Mouse (Mus musculus): ENCODE data around the gene Srp14. TPM values are rescaled to one million over a fixed set of nuclear protein-coding genes. Genes with fewer than 3 reads are reported as not detected.

Srp14 gene
- polyA plus RNA-seq, 1 experiment from 2014 or later, result 332 TPM

GRCm38 (mm10) chr2:118451056-118451455, 28.5 kb downstream of the Srp14 start:
- Histone ChIP-seq H3K4me3 (no peak overlapping the region), H3K9me3 (no peaks in the 10 kb centered on the region), H3K4me1 (peaks cover 8% of the 10 kb centered on the region), H3K4me2 (replicated peaks) (no peak overlapping the region), H3K9ac (replicated peaks) (no peak overlapping the region), H3K27ac (replicated peaks) (no peak overlapping the region), H3K27me3 (no peaks in the 10 kb centered on the region), H3K36me3 (peaks cover under 1% of the 10 kb centered on the region; the same call in 1 of the 2 replicates)
- WGBS, result 94% methylated on average over 6 of the region's 6 CpGs
- no peak for ATAC-seq (replicated peaks)

- no peak overlapping the region for H3K4me3 ChIP-seq
- no peak overlapping the region for H3K4me2 ChIP-seq (replicated peaks)
- 91% methylated on average over 12 of the region's 12 CpGs for WGBS
- H3K4me1 ChIP-seq, result peaks cover 16% of the 10 kb centered on the region
- H3K36me3 ChIP-seq, result peaks cover 5% of the 10 kb centered on the region; the same call in 1 of the 2 replicates
- no peak overlapping the region for H3K27ac ChIP-seq (replicated peaks)
- no peaks in the 10 kb centered on the region for H3K9me3 ChIP-seq
- ATAC-seq (replicated peaks), result no peak
- H3K9ac ChIP-seq (replicated peaks), result no peak overlapping the region
- H3K27me3 ChIP-seq, result no peaks in the 10 kb centered on the region
Measured at GRCm38 (mm10) chr2:118448181-118448580, 31.3 kb downstream of the Srp14 start.

- no peak overlapping the region for H3K4me2 ChIP-seq (replicated peaks)
- H3K27ac ChIP-seq (replicated peaks), result peak overlapping the region; percentile 68
- H3K4me3 ChIP-seq, result no peak overlapping the region
Measured at GRCm38 (mm10) chr2:118445696-118446674, 33.5 kb downstream of the Srp14 start.

GRCm38 (mm10) chr2:118442723-118443122, 36.8 kb downstream of the Srp14 start:
- Histone ChIP-seq H3K27ac (replicated peaks) (no peak overlapping the region), H3K36me3 (0 out of 2 replicates have a peak, but pooled peaks cover 11% of the 10 kb centered on the region), H3K4me1 (peaks cover 16% of the 10 kb centered on the region), H3K4me2 (replicated peaks) (no peak overlapping the region), H3K4me3 (no peak overlapping the region), H3K9me3 (no peaks in the 10 kb centered on the region), H3K27me3 (no peaks in the 10 kb centered on the region), H3K9ac (replicated peaks) (no peak overlapping the region)
- WGBS, result 91% methylated on average over 4 of the region's 4 CpGs
- ATAC-seq (replicated peaks), result no peak

More at GRCm38 (mm10) chr2:118445696-118446674, 33.5 kb downstream of the Srp14 start:
- 8% methylated on average over 13 of the region's 13 CpGs for WGBS
- H3K27me3 ChIP-seq, result no peaks in the 10 kb centered on the region
- no peak overlapping the region for H3K9ac ChIP-seq (replicated peaks)
- H3K9me3 ChIP-seq, result no peaks in the 10 kb centered on the region
- peaks cover 16% of the 10 kb centered on the region for H3K4me1 ChIP-seq
- ATAC-seq (replicated peaks), result peak; percentile 91
- H3K36me3 ChIP-seq, result peaks cover 5% of the 10 kb centered on the region; the same call in 1 of the 2 replicates

GRCm38 (mm10) chr2:118442172-118442571, 37.3 kb downstream of the Srp14 start:
- no peak overlapping the region for H3K9ac ChIP-seq (replicated peaks)
- H3K36me3 ChIP-seq, result 0 out of 2 replicates have a peak, but pooled peaks cover 11% of the 10 kb centered on the region
- H3K4me2 ChIP-seq (replicated peaks), result no peak overlapping the region
- H3K4me1 ChIP-seq, result peaks cover 16% of the 10 kb centered on the region
- WGBS, result 81% methylated on average over 5 of the region's 5 CpGs
- H3K9me3 ChIP-seq, result no peaks in the 10 kb centered on the region
- H3K27ac ChIP-seq (replicated peaks), result no peak overlapping the region
- ATAC-seq (replicated peaks), result no peak
- no peak overlapping the region for H3K4me3 ChIP-seq
- H3K27me3 ChIP-seq, result no peaks in the 10 kb centered on the region

- Histone ChIP-seq H3K4me3 (no peak overlapping the region), H3K27ac (replicated peaks) (no peak overlapping the region), H3K27me3 (no peaks in the 10 kb centered on the region), H3K4me1 (no peaks in the 10 kb centered on the region), H3K9ac (replicated peaks) (no peak overlapping the region), H3K4me2 (replicated peaks) (no peak overlapping the region), H3K36me3 (peaks cover 61% of the 10 kb centered on the region), H3K9me3 (no peaks in the 10 kb centered on the region)
- 68% methylated on average over 5 of the region's 5 CpGs for WGBS
- ATAC-seq (replicated peaks), result no peak
Measured at GRCm38 (mm10) chr2:118431589-118431988, 47.9 kb downstream of the Srp14 start.

- no peak for ATAC-seq (replicated peaks)
- H3K9ac ChIP-seq (replicated peaks), result no peak overlapping the region
- H3K27me3 ChIP-seq, result no peaks in the 10 kb centered on the region
- H3K36me3 ChIP-seq, result peaks cover 51% of the 10 kb centered on the region
- no peak overlapping the region for H3K4me2 ChIP-seq (replicated peaks)
- WGBS, result 84% methylated on average over 16 of the region's 16 CpGs
- no peaks in the 10 kb centered on the region for H3K9me3 ChIP-seq
- H3K4me1 ChIP-seq, result no peaks in the 10 kb centered on the region
- H3K4me3 ChIP-seq, result no peak overlapping the region
- no peak overlapping the region for H3K27ac ChIP-seq (replicated peaks)
Measured at GRCm38 (mm10) chr2:118430630-118431029, 48.9 kb downstream of the Srp14 start.

GRCm38 (mm10) chr2:118429297-118429696, 50.2 kb downstream of the Srp14 start:
- Histone ChIP-seq H3K36me3 (peaks cover 40% of the 10 kb centered on the region; the same call in 1 of the 2 replicates), H3K9me3 (no peaks in the 10 kb centered on the region), H3K27ac (replicated peaks) (no peak overlapping the region), H3K4me1 (no peaks in the 10 kb centered on the region), H3K9ac (replicated peaks) (no peak overlapping the region), H3K4me2 (replicated peaks) (no peak overlapping the region), H3K27me3 (no peaks in the 10 kb centered on the region), H3K4me3 (no peak overlapping the region)
- WGBS, result 88% methylated on average over 9 of the region's 9 CpGs
- ATAC-seq (replicated peaks), result no peak

- H3K4me1 ChIP-seq, result no peaks in the 10 kb centered on the region
- H3K36me3 ChIP-seq, result peaks cover 33% of the 10 kb centered on the region; the same call in 1 of the 2 replicates
- H3K9me3 ChIP-seq, result no peaks in the 10 kb centered on the region
- H3K27me3 ChIP-seq, result no peaks in the 10 kb centered on the region
- ATAC-seq (replicated peaks), result no peak
- no peak overlapping the region for H3K4me3 ChIP-seq
- H3K27ac ChIP-seq (replicated peaks), result no peak overlapping the region
- H3K9ac ChIP-seq (replicated peaks), result no peak overlapping the region
- H3K4me2 ChIP-seq (replicated peaks), result no peak overlapping the region
- WGBS, result 83% methylated on average over 6 of the region's 6 CpGs
Measured at GRCm38 (mm10) chr2:118428296-118428695, 51.2 kb downstream of the Srp14 start.

Other genes with a start within 250 kb of the Srp14 start
- gene Fsip1, start 222.7 kb downstream of the Srp14 start, polyA plus RNA-seq (2015; fragmentation: Nextera tagmentation; extraction: Ambion mirVana), result 3.3 TPM in 2 replicates
- gene Gpr176, start 106.3 kb downstream of the Srp14 start, polyA plus RNA-seq (2015; fragmentation: Nextera tagmentation; extraction: Ambion mirVana), result 4.0 and 5.2 TPM in 2 replicates
- gene Eif2ak4, start 91.1 kb downstream of the Srp14 start, polyA plus RNA-seq (2015; fragmentation: Nextera tagmentation; extraction: Ambion mirVana), result 8.1 and 9.5 TPM in 2 replicates
- 1.3 and 1.8 TPM in 2 replicates for gene Bmf, start 70.0 kb upstream of the Srp14 start, polyA plus RNA-seq (2015; fragmentation: Nextera tagmentation; extraction: Ambion mirVana)
- 42.9 and 46.0 TPM in 2 replicates for gene Bub1b, start 118.5 kb upstream of the Srp14 start, polyA plus RNA-seq (2015; fragmentation: Nextera tagmentation; extraction: Ambion mirVana)
- gene Pak6, start 183.6 kb upstream of the Srp14 start, polyA plus RNA-seq (2015; fragmentation: Nextera tagmentation; extraction: Ambion mirVana), result 27.8 and 29.2 TPM in 2 replicates
- 0.43 and 0.48 TPM in 2 replicates for gene Ankrd63, start 224.3 kb upstream of the Srp14 start, polyA plus RNA-seq (2015; fragmentation: Nextera tagmentation; extraction: Ambion mirVana)
- 0.63 and 0.69 TPM in 2 replicates for gene Plcb2, start 248.7 kb upstream of the Srp14 start, polyA plus RNA-seq (2015; fragmentation: Nextera tagmentation; extraction: Ambion mirVana)

Data from forebrain, embryonic 15.5 days (tissue).